Mouse (Mus musculus) CH12.LX (cell line): Measurements from ENCODE around the gene Sidt1.

ENCODE experiments used
- CTCF ChIP-seq, 2 experiments: IDR thresholded peaks in 1 of 2; conservative IDR thresholded peaks in 1 of 2; 2 replicates each; pipeline ENCODE4 v1.5.1; 2011 to 2012; ENCODE audit warnings: low read depth in 2 of 2, low read length in 2 of 2, improper control_type of control experiment in 1 of 2, inconsistent platforms in 1 of 2, mild to moderate bottlenecking in 1 of 2, moderate library complexity in 1 of 2
- E2F4 ChIP-seq: IDR thresholded peaks from 2 replicates; pipeline ENCODE4 v1.6.1; 2011; ENCODE audit warnings: low read depth, low read length, improper control_type of control experiment; ENCODE audit not compliant: insufficient replicate concordance
- NELFE ChIP-seq: IDR thresholded peaks from 2 replicates; pipeline ENCODE4 v1.6.1; 2011; ENCODE audit warnings: low read depth, low read length, improper control_type of control experiment
- SMC3 ChIP-seq: IDR thresholded peaks from 2 replicates; pipeline ENCODE4 v1.6.1; 2011; ENCODE audit warnings: low read depth, low read length, improper control_type of control experiment

DNA sequence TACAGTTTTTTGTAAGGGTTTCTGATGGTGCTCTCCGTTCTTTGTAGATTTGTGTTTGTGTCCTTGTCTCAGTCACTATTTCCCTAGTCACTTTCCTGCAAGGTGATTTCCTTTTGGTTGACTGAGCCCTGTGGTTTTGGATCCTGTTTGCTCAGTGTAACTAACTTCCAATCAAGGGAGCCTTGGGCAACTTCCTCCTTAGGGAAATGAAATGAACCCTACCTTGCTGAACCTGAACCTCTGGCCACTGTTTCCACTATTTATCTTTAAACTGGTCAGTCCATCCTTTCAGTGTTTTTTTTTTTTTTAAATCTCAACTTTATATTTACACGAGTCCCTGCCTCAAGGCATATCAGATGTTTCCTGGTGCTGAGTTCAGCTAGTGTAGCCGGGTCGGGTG lies 4.4 kb downstream of the Sidt1 start:
- TF ChIP-seq E2F4: no peak
- TF ChIP-seq NELFE: no peak
- no peak for TF ChIP-seq SMC3
- no peak for TF ChIP-seq CTCF (conservative IDR thresholded peaks at IDR 0.05 in 1 of 2, IDR thresholded peaks at IDR 0.05 in 1 of 2; ENCODE audit: low read depth in 2 of 2, low read length in 2 of 2)
